13 mouse cellular contexts compared by ENCODE assay signal in genomic region chr2:124971826-124972749, GRCm38 (mm10).
DNase-seq lines count a peak whose midpoint lies in the region; ATAC-seq lines count a peak whose summit lies in the region.
"Had no signal": no experiment of that assay in that cellular context is flagged by ENCODE, and none has a peak within 500 bp of the region (broad histone marks: within the 10 kb centered on the region; RNA-seq: fewer than 3 reads in every experiment).

No protein-coding gene starts in this region.

- H3K27me3 ChIP-seq in forebrain, embryonic 12.5 days: no peaks in the 10 kb centered on the region
- H3K27me3 ChIP-seq in forebrain, embryonic 11.5 days (ENCODE audit: control insufficient read depth, insufficient read depth, low read length): no peaks in the 10 kb centered on the region
- no peaks in the 10 kb centered on the region for H3K27me3 ChIP-seq in intestine, embryonic 16.5 days (replicated peaks; ENCODE audit: control insufficient read depth, insufficient read depth, low read length)
- no peaks in the 10 kb centered on the region for H3K27me3 ChIP-seq in midbrain, embryonic 15.5 days (replicated peaks)
- H3K27me3 ChIP-seq in limb, embryonic 10.5 days (ENCODE audit: low read depth, poor library complexity, severe bottlenecking): no peaks in the 10 kb centered on the region
- H3K27me3 ChIP-seq: heart, embryonic 12.5 days had no signal

- no peak overlapping the region for H3K27ac ChIP-seq in forebrain, embryonic 12.5 days
- H3K27ac ChIP-seq in forebrain, embryonic 11.5 days (ENCODE audit: low read depth, low read length): no peak overlapping the region
- no peak overlapping the region for H3K27ac ChIP-seq in intestine, embryonic 16.5 days (ENCODE audit: low read length)
- peak overlapping the region; percentile 69 for H3K27ac ChIP-seq in midbrain, embryonic 15.5 days
- H3K27ac ChIP-seq in limb, embryonic 10.5 days: no peak overlapping the region

- H3K4me2 ChIP-seq in forebrain, embryonic 12.5 days: no peak overlapping the region
- H3K4me2 ChIP-seq in forebrain, embryonic 11.5 days (ENCODE audit: low read depth, low read length, severe bottlenecking): no peak overlapping the region
- H3K4me2 ChIP-seq in intestine, embryonic 16.5 days (ENCODE audit: low read depth, low read length): peak overlapping the region; percentile 1; the same call in 1 of the 2 replicates
- H3K4me2 ChIP-seq in midbrain, embryonic 15.5 days: peak overlapping the region; percentile 27
- H3K4me2 ChIP-seq: heart, embryonic 12.5 days had no signal

- no peaks in the 10 kb centered on the region for H3K9me3 ChIP-seq in forebrain, embryonic 12.5 days
- no peaks in the 10 kb centered on the region for H3K9me3 ChIP-seq in forebrain, embryonic 11.5 days (ENCODE audit: control insufficient read depth, low read length)
- no peaks in the 10 kb centered on the region for H3K9me3 ChIP-seq in intestine, embryonic 16.5 days (ENCODE audit: control insufficient read depth, low read length)
- H3K9me3 ChIP-seq in midbrain, embryonic 15.5 days: no peaks in the 10 kb centered on the region
- H3K9me3 ChIP-seq in limb, embryonic 10.5 days (replicated peaks): no peaks in the 10 kb centered on the region
- H3K9me3 ChIP-seq: heart, embryonic 12.5 days had no signal

- no peak overlapping the region for H3K4me3 ChIP-seq in forebrain, embryonic 12.5 days (replicated peaks)
- no peak overlapping the region for H3K4me3 ChIP-seq in forebrain, embryonic 11.5 days (ENCODE audit: low read depth, low read length)
- H3K4me3 ChIP-seq in intestine, embryonic 16.5 days (ENCODE audit: low read length): no peak overlapping the region
- no peak overlapping the region for H3K4me3 ChIP-seq in midbrain, embryonic 15.5 days
- H3K4me3 ChIP-seq in limb, embryonic 10.5 days: no peak overlapping the region
- H3K4me3 ChIP-seq: heart, embryonic 12.5 days had no signal

- ATAC-seq in forebrain, embryonic 12.5 days (ENCODE audit: low FRiP score): peak; percentile 27; the same call in 1 of the 2 replicates
- ATAC-seq in forebrain, embryonic 11.5 days (replicated peaks; ENCODE audit: low FRiP score): no peak
- peak; percentile 48; the same call in 1 of the 2 replicates for ATAC-seq in intestine, embryonic 16.5 days
- peak; percentile 74 for ATAC-seq in midbrain, embryonic 15.5 days (replicated peaks)
- ATAC-seq in granulocyte monocyte progenitor cell, adult 5-6 weeks (replicated peaks; ENCODE audit: poor library complexity, severe bottlenecking): no peak
- ATAC-seq: lung, postnatal 0 days had no signal

- 48% methylated on average over 17 of the region's 17 CpGs for WGBS in forebrain, embryonic 12.5 days
- 55% methylated on average over 17 of the region's 17 CpGs for WGBS in forebrain, embryonic 11.5 days
- WGBS in intestine, embryonic 16.5 days: 26% methylated on average over 17 of the region's 17 CpGs
- WGBS in midbrain, embryonic 15.5 days: 26% methylated on average over 17 of the region's 17 CpGs
- WGBS in limb, embryonic 10.5 days: 73% methylated on average over 17 of the region's 17 CpGs

- no peaks in the 10 kb centered on the region for H3K36me3 ChIP-seq in forebrain, embryonic 12.5 days (replicated peaks)
- H3K36me3 ChIP-seq in forebrain, embryonic 11.5 days (ENCODE audit: control insufficient read depth, insufficient read depth, low read length): no peaks in the 10 kb centered on the region
- no peaks in the 10 kb centered on the region for H3K36me3 ChIP-seq in intestine, embryonic 16.5 days (ENCODE audit: control insufficient read depth, insufficient read depth, low read length)
- H3K36me3 ChIP-seq in midbrain, embryonic 15.5 days (replicated peaks): no peaks in the 10 kb centered on the region
- no peaks in the 10 kb centered on the region for H3K36me3 ChIP-seq in limb, embryonic 10.5 days
- H3K36me3 ChIP-seq: heart, embryonic 12.5 days had no signal

- no peaks in the 10 kb centered on the region for H3K4me1 ChIP-seq in forebrain, embryonic 12.5 days
- H3K4me1 ChIP-seq in forebrain, embryonic 11.5 days (replicated peaks; ENCODE audit: control insufficient read depth, insufficient read depth, low read length): no peaks in the 10 kb centered on the region
- no peaks in the 10 kb centered on the region for H3K4me1 ChIP-seq in intestine, embryonic 16.5 days (ENCODE audit: control insufficient read depth, insufficient read depth, low read length)
- peaks cover 7% of the 10 kb centered on the region for H3K4me1 ChIP-seq in midbrain, embryonic 15.5 days
- 0 out of 2 replicates have a peak, but pooled peaks cover 2% of the 10 kb centered on the region for H3K4me1 ChIP-seq in limb, embryonic 10.5 days

- no peak for DNase-seq in forebrain, embryonic 11.5 days (ENCODE audit: low spot score)
- peak; percentile 3 for DNase-seq in ZHBTc4 (ENCODE audit: low read depth, low spot score)
- DNase-seq in thymus, postnatal 25 days: no peak
- DNase-seq in limb, embryonic 10.5 days (ENCODE audit: low spot score): no peak
- DNase-seq: adrenal gland, adult 2 months; cerebellum, adult 11 months; right cerebral cortex, adult 18-20 months had no signal

- no peak overlapping the region for H3K9ac ChIP-seq in forebrain, embryonic 12.5 days
- no peak overlapping the region for H3K9ac ChIP-seq in forebrain, embryonic 11.5 days (ENCODE audit: low read length)
- no peak overlapping the region for H3K9ac ChIP-seq in intestine, embryonic 16.5 days (ENCODE audit: low read depth, low read length)
- no peak overlapping the region for H3K9ac ChIP-seq in midbrain, embryonic 15.5 days
- H3K9ac ChIP-seq: heart, embryonic 12.5 days had no signal

Comparison
In these comparisons a context has a peak if more than half of its experiments do, and no peak if none do; other contexts are left out.
1. ATAC-seq: peak in forebrain, embryonic 12.5 days (single experiment), intestine, embryonic 16.5 days (single experiment) and midbrain, embryonic 15.5 days (single experiment); none in forebrain, embryonic 11.5 days (single experiment) and granulocyte monocyte progenitor cell, adult 5-6 weeks (single experiment).
2. H3K4me2 ChIP-seq: peak in intestine, embryonic 16.5 days (single experiment) and midbrain, embryonic 15.5 days (single experiment); none in forebrain, embryonic 12.5 days (single experiment) and forebrain, embryonic 11.5 days (single experiment).